In the genomic region with DNA sequence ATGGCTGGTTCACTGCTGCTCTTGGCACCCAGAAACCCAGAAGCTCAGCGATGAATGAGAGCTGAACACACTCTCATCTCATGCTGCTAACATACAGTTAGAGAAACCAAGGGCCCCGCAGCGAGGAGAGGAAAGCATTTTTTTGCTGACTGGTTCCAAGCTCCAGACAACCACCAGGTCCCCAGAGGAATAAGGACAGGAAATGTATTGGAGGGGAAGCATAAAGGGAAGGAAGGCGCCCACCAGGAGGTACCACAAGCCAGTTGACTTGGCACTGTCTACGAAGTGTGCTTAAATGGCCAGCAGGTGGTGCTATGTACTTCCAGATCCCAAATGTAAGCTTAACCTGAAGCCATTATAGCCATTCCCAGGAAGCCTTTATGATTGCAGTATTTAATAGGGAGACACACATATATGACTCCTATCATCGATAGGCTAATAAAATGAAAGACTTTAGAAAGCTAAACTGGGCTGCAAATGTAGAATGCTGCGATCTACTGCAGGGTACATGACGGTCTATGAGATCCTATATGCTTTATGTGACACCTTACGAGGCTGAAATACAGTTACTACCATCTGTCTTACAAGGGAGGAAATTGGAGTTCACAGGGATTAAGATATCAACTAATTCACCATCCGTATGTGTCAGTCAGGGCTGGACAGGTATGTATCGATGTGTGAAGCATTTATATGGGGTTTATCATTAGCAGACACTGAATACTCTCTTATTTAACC, we compare ENCODE assay signal across 8 mouse cellular contexts. TPM values are rescaled to one million over a fixed set of nuclear protein-coding genes. Genes with fewer than 3 reads are reported as not detected.
DNase-seq lines count a peak whose midpoint lies in the region; ATAC-seq and TF ChIP-seq lines count a peak whose summit lies in the region.

No protein-coding gene starts in this region.

- H3K27me3 ChIP-seq in liver, postnatal 0 days (ENCODE audit: insufficient read depth, low read length): peaks cover 5% of the 10 kb centered on the region; the same call in 1 of the 2 replicates

- 0 out of 2 replicates have a peak, but pooled peaks have one; percentile 15 for TF ChIP-seq EP300 in liver, postnatal 0 days (IDR thresholded peaks at IDR 0.05; ENCODE audit: low read depth)

- no peak overlapping the region for H3K4me2 ChIP-seq in liver, postnatal 0 days (ENCODE audit: low read depth, low read length)

- no peak overlapping the region for H3K27ac ChIP-seq in liver, postnatal 0 days (ENCODE audit: low read depth)

- H3K4me1 ChIP-seq in liver, postnatal 0 days (ENCODE audit: insufficient read depth): peaks cover 8% of the 10 kb centered on the region

- DNase-seq in CD4-positive, CD25-positive, alpha-beta regulatory T cell, adult 2 months (ENCODE audit: low read depth, low spot score): peak; percentile 82
- DNase-seq in WW6 (ENCODE audit: low read depth, low spot score): peak; percentile 40
- peak; percentile 89 for DNase-seq in embryo, embryonic 10 days (ENCODE audit: low spot score)
- peak; percentile 82 for DNase-seq in kidney, postnatal 10 days
- DNase-seq in liver, postnatal 0 days: peak; percentile 51
- DNase-seq in urinary bladder, postnatal 36 days (ENCODE audit: low spot score in 2 of 2): peak; percentile 28 to 32

- H3K4me3 ChIP-seq in liver, postnatal 0 days (ENCODE audit: low read depth, low read length): no peak overlapping the region

- ATAC-seq in granulocyte monocyte progenitor cell, adult 5-6 weeks (replicated peaks; ENCODE audit: poor library complexity, severe bottlenecking): peak; percentile 73
- ATAC-seq in liver, postnatal 0 days: 0 out of 2 replicates have a peak, but pooled peaks have one; percentile 21
- peak; percentile 63 for ATAC-seq in neutrophil, adult 5-6 weeks (ENCODE audit: extremely low read depth, insufficient number of reproducible peaks, low FRiP score, poor library complexity, severe bottlenecking)

- 37% methylated on average over 11 of the region's 11 CpGs for WGBS in liver, postnatal 0 days (ENCODE audit: insufficient replicate concordance)

- no peaks in the 10 kb centered on the region for H3K9me3 ChIP-seq in liver, postnatal 0 days (ENCODE audit: low read length)

- no peak overlapping the region for H3K9ac ChIP-seq in liver, postnatal 0 days (replicated peaks)

- H3K36me3 ChIP-seq in liver, postnatal 0 days (replicated peaks; ENCODE audit: insufficient read depth, low read length): no peaks in the 10 kb centered on the region

- peak; percentile 83 for TF ChIP-seq CTCF in liver, postnatal 0 days (IDR thresholded peaks at IDR 0.05; ENCODE audit: low read depth)

RNA-seq across cellular contexts. Expression of gene Kcnj1, which starts 33.1 kb away (rescaled TPM):
- total RNA-seq in granulocyte monocyte progenitor cell, adult 5-6 weeks (2014; fragmentation: Nextera tagmentation): not detected in 2 replicates
- not detected in 2 replicates for total RNA-seq in granulocyte monocyte progenitor cell, adult 5-6 weeks (2017)
- polyA plus RNA-seq in liver, postnatal 0 days (2015; fragmentation: Nextera tagmentation; extraction: Ambion mirVana): not detected in 2 replicates
- total RNA-seq in neutrophil, adult 5-6 weeks (2017): 3.4 and 4.9 TPM in 2 replicates

Comparison
In these comparisons a context has a peak if more than half of its experiments do, and no peak if none do; other contexts are left out.
1. DNase-seq: peak in every context shown above with its lines; median percentile 89 in embryo, embryonic 10 days; 82 in CD4-positive, CD25-positive, alpha-beta regulatory T cell, adult 2 months; 82 in kidney, postnatal 10 days; 51 in liver, postnatal 0 days; 40 in WW6; 30 in urinary bladder, postnatal 36 days.
2. ATAC-seq: peak in every context shown above with its lines; median percentile 73 in granulocyte monocyte progenitor cell, adult 5-6 weeks; 63 in neutrophil, adult 5-6 weeks; 21 in liver, postnatal 0 days.